Mouse (Mus musculus) CH12.LX (cell line): ENCODE measurements around the gene Hoxd3.

Source experiments
- BHLHE40 ChIP-seq: IDR thresholded peaks from 2 replicates; pipeline ENCODE4 v1.6.1; 2011; ENCODE audit warnings: mild to moderate bottlenecking, low read depth, low read length, improper control_type of control experiment
- CTCF ChIP-seq, 2 experiments: IDR thresholded peaks in 1 of 2; conservative IDR thresholded peaks in 1 of 2; 2 replicates each; pipeline ENCODE4 v1.5.1; 2011 to 2012; ENCODE audit warnings: low read depth in 2 of 2, low read length in 2 of 2, improper control_type of control experiment in 1 of 2, inconsistent platforms in 1 of 2, mild to moderate bottlenecking in 1 of 2, moderate library complexity in 1 of 2
- E2F4 ChIP-seq: IDR thresholded peaks from 2 replicates; pipeline ENCODE4 v1.6.1; 2011; ENCODE audit warnings: low read depth, low read length, improper control_type of control experiment; ENCODE audit not compliant: insufficient replicate concordance
- EP300 ChIP-seq: IDR thresholded peaks from 2 replicates; pipeline ENCODE4 v1.6.1; 2011; ENCODE audit warnings: low read length, improper control_type of control experiment
- NELFE ChIP-seq: IDR thresholded peaks from 2 replicates; pipeline ENCODE4 v1.6.1; 2011; ENCODE audit warnings: low read depth, low read length, improper control_type of control experiment
- POLR2A ChIP-seq: IDR thresholded peaks from 2 replicates; pipeline ENCODE4 v1.6.1; 2011; ENCODE audit warnings: low read depth, mild to moderate bottlenecking, improper control_type of control experiment, low read length
- RCOR1 ChIP-seq: conservative IDR thresholded peaks from 2 replicates; pipeline ENCODE4 v1.6.1; 2012; ENCODE audit warnings: low read depth, mild to moderate bottlenecking, inconsistent platforms, low read length, improper control_type of control experiment
- SMC3 ChIP-seq: IDR thresholded peaks from 2 replicates; pipeline ENCODE4 v1.6.1; 2011; ENCODE audit warnings: low read depth, low read length, improper control_type of control experiment
- TBP ChIP-seq: conservative IDR thresholded peaks from 2 replicates; pipeline ENCODE4 v1.6.1; 2011; ENCODE audit warnings: low read depth, low read length, improper control_type of control experiment
- TCF12 ChIP-seq: IDR thresholded peaks from 2 replicates; pipeline ENCODE4 v1.6.1; 2014; ENCODE audit warnings: low read depth, mild to moderate bottlenecking, inconsistent platforms, low read length, improper control_type of control experiment
- USF1 ChIP-seq: IDR thresholded peaks from 2 replicates; pipeline ENCODE4 v1.6.1; 2014; ENCODE audit warnings: low read depth, mild to moderate bottlenecking, inconsistent platforms, low read length, improper control_type of control experiment
- ZMIZ1 ChIP-seq: IDR thresholded peaks from 2 replicates; pipeline ENCODE4 v1.6.1; 2012; ENCODE audit warnings: low read depth, mild to moderate bottlenecking, inconsistent platforms, low read length, improper control_type of control experiment

DNA sequence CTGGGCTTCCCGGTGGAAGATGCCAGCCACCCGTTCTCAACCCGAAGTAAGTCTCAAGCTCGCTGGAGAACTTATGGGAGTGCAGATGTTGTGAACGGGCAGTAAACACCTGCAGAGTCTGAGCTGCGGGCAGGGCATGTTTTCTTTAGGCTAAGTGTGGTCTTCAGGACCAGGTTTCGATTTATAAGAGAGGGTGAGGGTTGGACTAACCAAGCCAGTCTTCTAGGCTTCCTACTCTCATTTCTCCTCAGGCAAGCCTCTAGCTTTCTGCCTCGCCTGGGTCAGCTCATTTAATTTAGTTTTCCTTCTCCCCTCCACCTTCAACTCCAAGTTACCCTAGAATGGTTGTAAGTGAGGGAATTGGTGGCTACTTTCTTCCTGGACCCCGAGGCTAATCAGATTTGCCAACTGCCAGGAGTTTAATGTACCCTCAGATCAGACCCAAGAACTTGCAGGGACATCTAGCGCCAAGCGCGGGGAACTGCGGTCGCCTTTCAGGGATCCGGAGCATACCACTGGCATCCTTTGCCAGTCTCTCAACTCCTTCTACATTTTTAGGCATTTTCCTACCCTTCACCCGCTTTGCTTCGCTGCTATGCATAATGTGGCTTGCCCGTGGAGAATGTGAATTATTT lies 48.3 kb upstream of the Hoxd3 start:
- no peak for TF ChIP-seq USF1
- no peak for TF ChIP-seq EP300
- TF ChIP-seq NELFE, result no peak; the same call in 1 of the 2 replicates
- TF ChIP-seq TBP, result no peak
- no peak for TF ChIP-seq TCF12
- TF ChIP-seq CTCF (conservative IDR thresholded peaks at IDR 0.05 in 1 of 2, IDR thresholded peaks at IDR 0.05 in 1 of 2; ENCODE audit: low read depth in 2 of 2, low read length in 2 of 2), result peak; percentile 42 to 80
- no peak for TF ChIP-seq POLR2A
- no peak for TF ChIP-seq RCOR1
- no peak for TF ChIP-seq E2F4
- no peak for TF ChIP-seq ZMIZ1
- TF ChIP-seq BHLHE40, result no peak
- TF ChIP-seq SMC3, result peak; percentile 72
